Mouse (Mus musculus) testis, adult 2 months (tissue): Measurements from ENCODE around the gene Nfe2l3.

Experiments used
- CTCF ChIP-seq: fragments of 200-500 bp; IDR thresholded peaks from 2 replicates; pipeline ENCODE4 v1.5.1; 2012; ENCODE audit warnings: low read depth, mild to moderate bottlenecking, inconsistent platforms, low read length, moderate library complexity; ENCODE audit not compliant: control insufficient read depth, insufficient read depth, insufficient replicate concordance
- POLR2A ChIP-seq: fragments of 200-500 bp; IDR thresholded peaks from 2 replicates; pipeline ENCODE4 v1.6.1; 2012; ENCODE audit warnings: low read depth, mild to moderate bottlenecking, inconsistent platforms, low read length, moderate library complexity; ENCODE audit not compliant: control insufficient read depth

- TF ChIP-seq POLR2A (no peak), CTCF (no peak)
These were observed 26.4 kb downstream of the Nfe2l3 start for GRCm38 (mm10) chr6:51458925-51459312.
